Mouse (Mus musculus): ENCODE results near the gene Klrb1a.
"Not testable (repeated sequence)": the region's sequence is repeated elsewhere in the genome, so short reads cannot be mapped to it uniquely, and the experiment has no call there.

Klrb1a gene

DNA sequence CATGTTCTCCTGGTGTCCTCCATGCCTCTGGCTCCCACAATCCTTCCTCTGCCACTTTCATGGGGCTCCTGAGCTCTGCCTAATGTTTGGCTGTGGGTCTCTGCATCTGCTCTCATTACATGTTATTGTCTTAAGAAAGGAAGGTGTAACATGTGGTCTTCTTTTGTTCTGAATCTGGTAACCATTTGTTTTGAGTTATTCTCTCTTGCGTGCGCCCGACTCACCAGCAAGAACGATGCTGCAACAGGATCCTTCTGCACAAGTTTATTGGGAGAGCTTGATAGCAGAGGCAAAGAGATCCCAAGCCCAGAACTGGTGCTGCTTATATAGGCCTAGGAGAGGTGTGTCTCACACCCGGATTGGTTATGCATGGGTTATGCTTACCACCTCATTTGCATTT, at the start of gene Klrb1a:
TSS of gene Klrb1a (minus strand) at position 101 of the 400 bp plus-strand sequence.
- DNase-seq: not testable (repeated sequence)

DNA sequence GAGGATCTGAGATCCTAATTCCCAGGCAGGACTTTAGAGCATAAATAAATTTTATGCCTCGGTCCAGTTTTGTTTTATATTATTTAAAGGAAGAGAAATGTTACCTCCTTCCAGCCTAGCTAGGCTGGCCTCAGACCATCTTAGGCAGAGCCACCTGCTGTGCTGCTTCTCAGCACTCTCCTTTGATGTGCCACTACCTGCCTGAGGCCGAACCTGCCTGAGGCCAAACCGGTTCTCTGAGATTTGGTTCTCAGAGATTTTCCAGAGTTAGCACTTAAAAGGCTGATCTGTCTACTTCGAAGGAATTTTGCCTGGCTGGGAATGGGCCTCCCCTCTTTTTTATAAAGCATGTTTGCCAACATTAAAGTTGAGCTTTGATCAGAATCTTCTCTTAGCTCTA, 46.6 kb upstream of the Klrb1a start:
- DNase-seq: no peak

DNA sequence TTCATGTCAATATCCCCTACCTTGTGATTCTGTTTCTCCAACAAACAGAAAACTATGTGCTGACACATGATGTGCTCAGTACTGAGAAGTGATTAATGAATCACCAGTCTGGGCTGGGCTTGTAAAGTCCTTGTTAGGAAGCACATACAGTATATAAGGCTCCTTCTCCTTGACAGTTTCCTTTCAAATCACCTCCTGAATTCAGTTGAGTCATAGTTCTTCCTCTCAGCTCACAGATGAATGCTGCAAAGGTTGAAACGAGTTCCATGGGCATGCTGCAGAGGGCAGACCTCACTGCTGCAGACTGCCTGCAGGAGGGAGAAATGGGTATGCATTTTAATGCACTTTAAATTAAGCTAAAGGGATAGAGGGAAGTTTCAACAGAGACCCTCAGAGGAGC, 38.9 kb upstream of the Klrb1a start, which contains the start of gene Clec2h:
TSS of gene Clec2h (plus strand) at position 180 of the 400 bp plus-strand sequence.
- DNase-seq: peak; percentile 39 to 49

DNA sequence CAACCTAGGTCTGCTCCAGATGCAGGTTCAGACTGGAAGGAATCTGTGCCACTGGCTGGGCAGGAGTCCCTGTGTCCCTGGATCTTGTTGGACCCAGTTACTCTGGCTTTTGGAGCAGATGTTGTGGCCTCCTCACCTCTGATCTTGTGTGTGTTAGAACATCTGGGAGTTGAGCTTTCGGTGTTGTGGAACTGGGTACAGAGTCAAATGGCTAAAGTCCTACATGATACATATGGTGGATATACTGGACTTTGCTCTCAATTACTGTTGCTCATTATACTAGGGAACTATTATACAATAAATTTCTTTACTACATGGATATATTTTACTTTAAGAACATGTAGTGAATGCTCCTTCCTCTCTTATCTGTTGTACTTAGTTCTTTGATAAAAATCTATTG, 37.9 kb upstream of the Klrb1a start:
- no peak for DNase-seq

DNA sequence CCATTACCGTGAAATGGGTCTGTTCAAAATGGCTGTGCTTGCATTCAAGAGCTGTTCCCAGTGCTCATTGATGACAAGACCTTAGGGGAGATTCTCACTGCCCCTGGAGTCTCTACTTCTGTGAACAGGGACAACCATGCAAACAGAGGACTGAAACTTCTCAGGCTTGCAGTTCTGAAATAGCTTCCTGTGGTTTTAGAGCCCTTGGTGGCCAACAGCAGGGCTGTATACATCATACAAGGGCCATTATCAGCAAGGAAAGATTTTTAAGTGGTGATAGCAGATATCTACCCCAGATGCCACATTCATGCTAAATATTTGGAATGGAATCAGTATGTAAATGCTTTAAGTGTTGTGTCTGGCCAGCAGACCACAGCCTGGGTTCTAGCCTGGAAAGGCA, 29.6 kb upstream of the Klrb1a start:
- no peak for DNase-seq

DNA sequence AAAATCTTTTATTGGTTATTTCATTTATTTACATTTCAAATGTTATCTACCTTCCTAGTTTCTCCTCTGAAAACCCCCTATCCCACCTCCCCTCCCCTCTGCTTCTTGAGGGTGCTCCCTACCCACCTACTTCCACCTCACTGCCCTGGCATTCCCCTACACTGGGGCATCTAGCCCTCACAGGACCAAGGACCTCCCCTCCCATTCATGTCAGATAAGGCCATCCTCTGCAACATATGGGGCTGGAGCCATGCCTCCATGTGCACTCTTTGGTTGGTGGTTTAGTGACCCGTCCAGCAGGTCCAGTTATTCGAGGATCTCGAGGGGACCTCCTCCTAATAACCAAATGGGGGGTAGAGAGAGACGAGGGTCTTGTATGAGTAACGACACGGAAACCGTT, 27.5 kb upstream of the Klrb1a start:
- DNase-seq: not testable (repeated sequence)

DNA sequence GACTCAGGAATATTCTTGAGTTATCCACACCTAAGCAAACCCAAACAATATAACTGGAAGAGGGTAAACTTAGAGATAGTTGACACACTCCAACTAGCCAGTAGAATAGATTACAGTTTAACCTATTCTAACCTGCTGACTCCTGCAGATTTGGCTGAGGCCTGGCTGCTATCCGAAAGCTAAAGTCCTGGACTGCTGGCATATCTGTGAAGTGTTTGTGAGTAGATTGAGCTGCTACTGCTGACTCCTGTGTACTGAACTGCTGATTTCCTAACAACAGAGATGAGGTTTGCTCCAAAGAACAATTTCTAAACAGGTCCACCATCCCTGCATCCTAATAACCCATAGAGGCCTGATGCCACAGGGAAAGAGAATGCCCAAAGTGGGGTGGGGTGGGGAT, 26.9 kb upstream of the Klrb1a start:
- DNase-seq: peak; percentile 61 to 83

DNA sequence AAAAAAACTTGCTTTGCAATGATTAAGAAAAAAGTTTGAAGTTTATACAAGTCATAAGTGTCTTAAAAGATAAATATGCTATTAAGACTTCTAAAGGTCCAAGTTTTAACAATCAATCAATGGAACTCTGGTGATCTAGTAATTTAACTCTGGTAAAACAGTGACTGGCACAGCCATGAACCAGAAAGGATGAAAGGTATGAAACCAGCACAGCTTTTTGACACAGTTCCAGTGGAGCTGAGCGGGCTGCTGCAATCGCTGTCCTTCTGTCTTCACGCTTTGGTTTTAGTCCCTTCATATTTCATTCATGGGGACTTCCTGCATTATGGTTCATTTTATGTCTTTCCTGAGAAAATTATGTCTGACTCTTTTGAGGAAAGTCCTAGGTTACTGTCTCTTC, 26.3 kb upstream of the Klrb1a start:
- DNase-seq: peak in 1 of 2 experiments; percentile 35

DNA sequence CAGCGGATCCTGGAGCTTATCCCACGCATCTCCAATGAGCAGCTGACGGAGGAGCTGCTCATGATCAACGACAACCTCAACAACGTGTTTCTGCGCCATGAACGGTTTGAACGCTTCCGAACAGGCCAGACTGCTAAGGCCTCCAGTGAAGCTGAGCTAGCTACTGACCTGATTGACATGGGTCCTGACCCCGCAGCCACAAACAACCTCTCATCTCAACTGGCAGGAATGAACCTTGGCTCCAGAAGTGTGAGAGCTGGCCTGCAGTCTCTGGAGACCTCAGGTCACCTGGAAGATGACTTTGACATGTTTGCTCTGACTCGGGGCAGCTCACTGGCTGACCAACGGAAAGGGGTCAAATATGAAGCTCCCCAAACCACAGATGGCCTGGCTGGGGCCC, 22.4 kb upstream of the Klrb1a start:
- not testable (repeated sequence) for DNase-seq

DNA sequence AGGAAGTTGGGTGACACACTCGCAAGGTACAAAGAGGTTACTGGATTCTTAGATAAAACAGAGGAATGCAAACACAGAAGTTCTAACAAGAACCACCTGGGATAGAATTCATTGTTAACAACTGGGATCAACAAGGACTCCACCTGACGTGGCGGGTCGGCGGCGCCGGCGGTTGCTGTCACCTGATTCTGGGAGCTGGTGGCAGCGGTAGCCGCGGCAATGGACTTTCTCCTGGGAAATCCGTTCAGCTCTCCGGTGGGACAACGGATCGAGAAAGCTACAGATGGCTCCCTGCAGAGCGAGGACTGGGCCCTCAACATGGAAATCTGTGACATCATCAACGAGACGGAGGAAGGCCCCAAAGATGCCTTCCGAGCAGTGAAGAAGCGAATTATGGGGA, 21.4 kb upstream of the Klrb1a start:
- not testable (repeated sequence) for DNase-seq

DNA sequence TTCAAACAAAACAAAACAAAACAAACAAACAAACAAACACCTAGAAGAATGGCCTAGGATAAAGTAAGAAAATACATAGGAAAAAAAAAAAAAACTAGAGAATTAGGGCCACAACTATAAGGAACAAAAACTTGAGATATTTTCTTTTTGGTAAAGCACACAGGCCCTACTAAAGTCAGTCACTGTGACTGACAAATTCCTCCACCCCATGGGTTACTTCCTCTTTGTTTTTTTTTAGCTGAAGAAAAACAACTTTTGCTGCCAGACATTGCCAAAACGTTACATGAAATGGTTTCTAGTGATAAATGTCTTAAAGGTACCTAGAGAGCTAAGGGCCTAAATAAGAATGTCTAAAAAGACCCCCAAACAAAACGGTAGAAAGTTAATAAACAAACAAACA, 20.7 kb upstream of the Klrb1a start:
- no peak for DNase-seq

DNA sequence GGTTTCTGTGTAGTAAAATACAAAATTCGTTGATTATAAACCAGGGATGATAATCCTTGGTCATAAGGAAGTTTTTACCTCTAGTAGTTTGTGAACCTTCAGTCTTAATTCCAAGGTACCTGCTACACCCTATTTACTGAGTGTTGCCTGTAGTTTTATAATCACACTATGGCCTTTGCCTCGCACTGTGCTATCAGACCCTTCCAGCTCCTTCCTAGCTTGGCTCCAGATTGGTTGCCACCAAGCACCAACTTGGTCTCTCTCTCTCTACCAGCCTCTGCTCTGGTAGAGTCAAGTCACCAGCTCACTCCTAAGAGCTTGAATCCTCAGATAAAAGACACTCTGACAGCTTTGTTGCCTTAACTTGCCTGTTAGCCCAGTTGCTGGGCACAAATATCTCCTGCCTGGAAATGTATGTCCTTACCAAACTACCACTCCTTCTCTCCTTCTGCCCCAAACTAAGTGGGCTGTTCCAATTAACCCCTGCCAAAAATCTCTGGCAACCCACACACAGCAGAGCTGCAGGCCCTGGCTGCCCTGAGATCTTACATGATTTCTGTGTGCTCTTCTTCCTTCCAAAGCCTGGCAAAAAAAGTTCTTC, 17.9 kb upstream of the Klrb1a start:
- DNase-seq: no peak

DNA sequence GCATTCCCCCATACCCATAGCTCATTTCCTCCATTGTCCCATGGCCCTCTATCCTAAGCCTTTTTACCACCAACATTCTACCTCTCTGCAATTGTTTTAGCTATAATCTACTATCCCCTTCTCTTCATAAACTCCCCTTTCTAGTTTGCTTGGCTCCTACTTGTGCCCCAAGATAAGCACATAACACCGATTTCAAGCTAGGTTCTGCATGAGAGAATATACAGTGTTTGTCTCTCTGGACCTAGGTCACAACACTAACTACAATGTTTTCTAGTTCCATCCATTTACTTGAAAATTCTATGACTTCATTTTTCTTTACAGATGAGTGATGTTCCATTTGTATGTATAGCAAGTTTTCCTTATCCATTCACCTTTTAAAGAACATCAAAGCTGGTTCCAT, 17.3 kb upstream of the Klrb1a start:
- no peak for DNase-seq

DNA sequence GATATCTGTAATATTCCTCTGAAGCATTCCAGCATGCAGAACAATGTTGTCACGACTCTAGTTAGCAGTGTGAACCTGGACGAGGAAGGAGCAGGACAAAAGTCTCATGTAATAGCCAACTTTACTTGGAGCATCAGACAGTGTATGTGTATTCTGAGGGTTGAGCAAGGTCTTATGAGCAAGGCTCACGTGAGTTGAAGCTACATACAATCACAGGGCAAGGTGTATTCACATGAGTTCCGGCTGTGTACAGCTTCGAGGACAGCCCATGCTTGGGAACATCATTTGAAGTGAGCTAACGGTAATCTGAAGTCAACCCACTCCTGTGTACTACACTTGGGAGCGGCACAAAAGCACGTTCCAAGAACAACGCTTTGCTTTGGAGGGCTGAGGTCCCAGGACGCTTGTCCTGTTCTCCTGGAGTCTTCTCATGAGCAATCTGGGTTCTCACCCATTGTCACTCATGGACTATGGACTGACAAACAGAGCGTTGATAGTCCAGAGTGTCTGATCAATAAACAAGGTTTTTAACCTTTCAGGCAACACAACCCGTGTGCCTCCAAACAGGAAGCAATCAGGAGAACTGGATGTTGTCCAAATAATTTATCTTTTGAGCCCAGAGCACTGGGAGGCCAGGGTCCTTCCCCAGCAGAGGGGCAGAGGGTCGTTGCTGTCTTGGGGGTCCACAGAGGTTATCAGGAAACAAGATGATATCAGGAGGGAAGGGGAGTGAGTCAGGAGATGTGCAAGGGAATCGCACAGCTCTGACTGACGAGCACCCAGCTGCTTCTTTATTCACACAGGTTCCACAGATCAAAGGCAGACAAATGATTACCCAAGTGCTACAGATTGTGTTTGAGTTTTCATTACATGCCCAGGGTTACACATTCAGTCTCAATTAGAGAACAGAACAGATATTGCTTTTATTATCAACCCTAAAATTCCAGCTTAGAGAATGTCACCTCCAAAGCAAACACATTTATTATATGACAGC, 7.9 kb upstream of the Klrb1a start:
- DNase-seq: not testable (repeated sequence)

DNA sequence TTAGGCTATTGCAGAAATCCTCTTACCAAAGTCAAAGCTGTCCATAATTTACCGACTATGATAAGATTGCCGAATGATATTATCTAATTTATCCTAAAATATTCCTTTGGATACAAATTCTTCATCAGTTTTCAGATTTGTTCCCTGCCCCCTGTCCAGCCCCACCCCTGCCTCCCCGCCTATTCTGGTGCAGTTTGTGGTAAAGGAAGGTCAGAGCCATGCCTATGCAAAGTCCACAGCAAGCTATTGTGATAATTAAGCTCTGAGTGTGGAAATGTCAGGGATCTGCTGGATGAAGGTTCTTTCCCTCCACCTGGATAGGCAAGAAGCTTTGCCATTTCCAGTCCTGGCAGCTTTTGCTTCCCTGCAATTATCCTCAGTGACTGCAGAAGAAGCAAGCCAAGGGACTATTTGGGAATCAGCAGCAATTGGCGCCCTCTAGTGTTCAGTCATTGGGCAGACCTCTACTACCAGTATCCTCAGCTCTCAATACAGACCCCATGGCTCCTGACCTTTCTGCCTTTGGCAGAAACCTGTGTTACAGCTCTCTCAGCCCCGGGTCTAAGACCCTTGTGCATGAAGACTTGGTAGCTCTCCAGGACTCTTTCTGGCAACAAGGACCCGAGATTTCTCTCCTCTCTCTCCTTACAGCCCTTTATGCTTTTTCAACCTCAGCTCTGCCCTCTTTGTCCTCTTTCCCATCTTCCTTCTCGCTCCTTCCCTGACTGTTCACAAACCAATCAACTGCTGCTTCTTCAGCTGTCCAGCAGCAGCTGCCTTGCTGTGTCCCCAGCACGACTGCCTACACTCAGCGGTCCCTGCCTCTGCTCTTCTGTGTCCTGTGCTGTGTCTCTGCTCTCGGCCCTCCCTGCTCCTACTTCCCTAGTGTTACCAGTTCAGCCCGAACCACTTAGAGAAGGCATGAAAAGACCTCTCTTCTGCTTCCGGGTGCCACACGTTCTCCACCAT, 6.7 kb upstream of the Klrb1a start:
- DNase-seq: peak; percentile 53 to 60

DNA sequence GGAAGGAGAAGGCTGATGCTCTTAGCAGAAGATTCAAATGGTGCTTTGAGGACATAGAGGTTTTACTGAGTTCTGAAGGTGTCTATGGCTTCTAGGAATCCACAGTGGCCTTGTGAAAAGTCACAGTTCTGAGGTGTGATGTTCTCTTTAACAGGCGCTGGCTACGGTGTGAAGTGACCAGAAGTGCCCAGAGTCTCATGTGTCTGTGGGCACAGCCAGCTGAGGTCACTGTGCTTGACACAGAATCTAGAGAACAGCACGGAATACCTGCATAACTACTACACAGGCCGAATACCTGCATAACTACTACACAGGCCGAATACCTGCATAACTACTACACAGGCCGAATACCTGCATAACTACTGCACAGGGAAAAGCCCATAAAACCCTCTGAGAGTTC, 1.9 kb upstream of the Klrb1a start:
- peak in 1 of 2 experiments; percentile 18 for DNase-seq

DNA sequence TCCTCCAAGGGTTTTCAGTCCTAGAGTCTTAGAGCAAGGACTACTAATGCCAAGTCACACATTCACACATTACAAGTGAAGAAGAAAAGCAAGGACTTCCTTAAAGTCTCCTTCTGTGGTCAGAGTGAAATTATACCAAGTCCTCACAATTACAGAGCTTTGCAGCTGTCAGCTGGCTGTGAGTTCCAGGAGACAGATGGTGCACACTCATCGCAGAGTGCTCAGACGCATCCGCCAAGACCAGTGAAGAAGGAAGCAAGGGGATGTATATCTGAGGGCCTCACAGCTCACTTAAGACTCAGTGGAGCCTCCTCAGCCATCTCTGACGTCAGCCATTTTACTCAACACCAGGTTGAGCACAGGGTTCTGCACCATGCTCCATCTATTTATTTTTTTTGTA, 1.1 kb upstream of the Klrb1a start:
- no peak for DNase-seq

DNA sequence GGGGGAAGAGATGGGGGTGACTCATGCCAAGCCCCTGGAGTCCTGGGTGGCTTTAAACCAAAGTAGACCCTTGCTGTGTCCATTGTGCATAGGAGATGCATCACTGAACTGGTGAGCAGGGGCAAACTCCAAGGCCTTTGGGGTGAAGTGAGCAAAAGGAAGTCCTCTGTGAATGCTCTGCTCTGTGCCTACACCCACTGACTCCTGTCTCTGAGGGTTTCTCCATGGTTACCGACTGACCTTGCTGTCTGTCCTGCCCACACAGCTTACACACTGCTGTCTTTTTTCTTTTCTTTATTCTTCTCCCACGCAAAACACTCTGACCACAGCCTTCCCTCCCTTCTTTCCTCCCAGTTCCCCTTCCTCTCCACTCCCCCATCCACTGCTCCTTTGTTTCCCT, 600 bp downstream of the Klrb1a start:
- no peak for DNase-seq

DNA sequence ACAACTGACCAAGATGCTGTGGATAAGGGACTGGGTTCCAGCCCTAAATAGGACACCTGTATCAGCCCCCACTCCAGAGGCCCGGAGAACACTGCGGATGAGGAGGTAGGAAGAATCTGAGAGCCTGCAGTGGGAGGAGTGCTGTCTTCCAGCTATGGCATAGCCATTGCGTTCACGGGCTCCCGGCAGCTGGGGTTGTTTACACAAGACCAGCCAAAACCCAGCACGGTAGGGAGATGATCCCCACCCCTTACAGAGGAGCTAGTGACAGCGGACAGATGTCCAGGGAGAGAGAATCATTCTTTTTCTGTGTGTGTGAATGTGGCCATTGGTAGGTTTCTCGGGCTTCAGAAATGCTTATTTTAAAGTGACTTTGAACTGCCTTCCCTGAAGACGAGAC, 17.0 kb downstream of the Klrb1a start:
- DNase-seq: no peak

DNA sequence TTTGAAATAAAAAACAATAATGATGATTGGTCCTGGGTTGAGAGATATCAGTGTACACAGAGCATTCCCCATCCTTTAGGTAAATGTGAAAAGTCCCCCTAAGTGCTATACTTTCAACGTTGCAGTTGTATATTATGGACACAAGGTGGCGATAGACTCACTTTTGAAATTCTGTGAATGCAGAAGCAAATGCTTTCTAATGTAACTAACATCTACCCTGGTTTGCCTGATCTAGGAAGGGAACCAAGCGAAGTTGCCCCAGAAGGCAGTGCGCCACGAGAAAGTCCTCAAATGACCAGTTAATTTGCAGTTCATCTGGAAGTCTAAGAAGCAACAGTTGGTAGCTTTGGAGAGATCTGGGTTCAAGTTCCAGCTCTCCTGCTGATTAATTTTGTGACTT, 18.8 kb downstream of the Klrb1a start:
- peak; percentile 16 to 31 for DNase-seq

DNA sequence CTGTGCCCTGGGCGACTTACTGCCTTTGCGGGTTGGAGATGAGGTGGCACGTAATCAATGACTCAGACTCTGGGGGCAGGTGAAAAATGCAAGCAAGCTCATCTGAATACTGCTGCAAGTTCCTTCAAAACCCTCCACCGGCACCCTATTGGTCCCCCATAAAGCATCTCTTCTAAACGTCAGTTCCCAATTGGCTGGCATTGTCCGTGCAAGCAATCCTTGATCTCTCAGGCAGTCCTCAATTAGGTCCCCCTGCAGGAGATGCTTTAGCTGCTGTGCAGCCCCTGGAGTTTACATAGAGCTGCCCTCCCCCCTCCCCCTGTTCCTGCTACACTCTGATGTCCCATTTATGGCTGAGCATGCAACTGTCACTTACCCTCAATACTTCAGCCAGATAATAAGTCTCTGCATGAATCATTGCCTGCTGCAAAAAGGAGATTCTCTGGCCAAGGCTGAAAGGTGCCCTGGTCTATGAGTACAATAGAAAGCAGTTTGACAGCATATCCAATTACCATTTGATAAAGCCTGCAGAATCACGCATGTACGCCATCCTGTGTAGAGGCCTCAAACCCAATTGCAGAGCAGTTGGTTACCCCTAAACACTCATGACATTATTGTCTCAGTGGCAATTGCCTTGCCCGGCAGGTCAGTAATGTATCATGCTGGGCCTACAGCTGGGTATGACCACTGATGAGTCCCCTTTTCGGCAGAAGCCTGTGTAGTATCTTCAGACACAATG, 20.7 kb downstream of the Klrb1a start:
- no peak for DNase-seq

DNA sequence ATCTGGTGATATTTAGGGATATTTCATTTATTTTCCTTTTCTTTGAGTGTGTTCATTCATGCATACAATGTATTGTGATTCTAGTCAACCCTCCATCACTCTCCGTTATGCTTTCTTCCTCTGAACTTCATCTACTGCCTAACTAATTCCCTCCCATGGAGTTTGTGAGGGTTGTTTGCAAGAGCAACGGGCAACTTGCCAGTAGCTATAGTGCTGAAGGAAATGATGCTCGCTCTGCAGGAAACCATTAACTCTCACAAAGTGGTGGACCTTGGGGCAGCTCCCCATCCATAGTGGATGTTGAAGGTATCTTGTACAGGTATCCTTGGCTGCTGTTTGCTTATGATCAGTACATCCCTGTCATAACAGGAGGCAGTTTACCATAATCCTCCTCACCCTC, 21.3 kb downstream of the Klrb1a start:
- DNase-seq: no peak
